Comparison of ENCODE assay signal across 25 mouse cellular contexts in genomic region chr5:132445213-132445954, GRCm38 (mm10).
A peak's percentile ranks its signal among the peaks of the same experiment; 100 is the strongest.
DNase-seq lines count a peak whose midpoint lies in the region; ATAC-seq lines count a peak whose summit lies in the region.
"Had no signal": no experiment of that assay in that cellular context is flagged by ENCODE, and none has a peak within 500 bp of the region (broad histone marks: within the 10 kb centered on the region; RNA-seq: fewer than 3 reads in every experiment).

No protein-coding gene starts in this region.

- no peak overlapping the region for H3K4me2 ChIP-seq in forebrain, embryonic 15.5 days (replicated peaks)
- no peak overlapping the region for H3K4me2 ChIP-seq in forebrain, embryonic 13.5 days
- no peak overlapping the region for H3K4me2 ChIP-seq in intestine, embryonic 16.5 days (ENCODE audit: low read depth, low read length)
- H3K4me2 ChIP-seq: heart, embryonic 12.5 days; heart, embryonic 15.5 days; hindbrain, embryonic 14.5 days had no signal

- no peak overlapping the region for H3K9ac ChIP-seq in forebrain, embryonic 15.5 days (replicated peaks)
- no peak overlapping the region for H3K9ac ChIP-seq in forebrain, embryonic 13.5 days
- H3K9ac ChIP-seq in intestine, embryonic 16.5 days (ENCODE audit: low read depth, low read length), result no peak overlapping the region
- H3K9ac ChIP-seq: heart, embryonic 12.5 days; heart, embryonic 15.5 days; hindbrain, embryonic 14.5 days had no signal

- no peaks in the 10 kb centered on the region for H3K9me3 ChIP-seq in forebrain, embryonic 15.5 days
- no peaks in the 10 kb centered on the region for H3K9me3 ChIP-seq in forebrain, embryonic 13.5 days (replicated peaks)
- no peaks in the 10 kb centered on the region for H3K9me3 ChIP-seq in intestine, embryonic 16.5 days (ENCODE audit: control insufficient read depth, low read length)
- H3K9me3 ChIP-seq: G1E; heart, embryonic 12.5 days; heart, embryonic 15.5 days had no signal

- H3K4me1 ChIP-seq in forebrain, embryonic 15.5 days, result peaks cover 57% of the 10 kb centered on the region
- H3K4me1 ChIP-seq in forebrain, embryonic 13.5 days, result peaks cover 59% of the 10 kb centered on the region
- no peaks in the 10 kb centered on the region for H3K4me1 ChIP-seq in intestine, embryonic 16.5 days (ENCODE audit: control insufficient read depth, insufficient read depth, low read length)
- H3K4me1 ChIP-seq: heart, embryonic 15.5 days had no signal

- no peak overlapping the region for H3K4me3 ChIP-seq in forebrain, embryonic 15.5 days
- no peak overlapping the region for H3K4me3 ChIP-seq in forebrain, embryonic 13.5 days
- no peak overlapping the region for H3K4me3 ChIP-seq in intestine, embryonic 16.5 days (ENCODE audit: low read length)
- H3K4me3 ChIP-seq: heart, embryonic 12.5 days; heart, embryonic 15.5 days had no signal

- peak overlapping the region; percentile 66 for H3K27ac ChIP-seq in forebrain, embryonic 15.5 days (replicated peaks)
- no peak overlapping the region for H3K27ac ChIP-seq in forebrain, embryonic 13.5 days
- no peak overlapping the region for H3K27ac ChIP-seq in intestine, embryonic 16.5 days (ENCODE audit: low read length)
- H3K27ac ChIP-seq: heart, embryonic 15.5 days; hindbrain, embryonic 14.5 days; hindbrain, postnatal 0 days had no signal

- no peaks in the 10 kb centered on the region for H3K36me3 ChIP-seq in forebrain, embryonic 15.5 days
- H3K36me3 ChIP-seq in forebrain, embryonic 13.5 days (ENCODE audit: poor library complexity, severe bottlenecking), result no peaks in the 10 kb centered on the region
- no peaks in the 10 kb centered on the region for H3K36me3 ChIP-seq in intestine, embryonic 16.5 days (ENCODE audit: control insufficient read depth, insufficient read depth, low read length)
- H3K36me3 ChIP-seq: G1E; heart, embryonic 12.5 days; heart, embryonic 15.5 days had no signal

- 65% methylated on average over 4 of the region's 4 CpGs for WGBS in forebrain, embryonic 15.5 days
- WGBS in forebrain, embryonic 13.5 days, result 80% methylated on average over 4 of the region's 4 CpGs
- 84% methylated on average over 4 of the region's 4 CpGs for WGBS in intestine, embryonic 16.5 days

- peak; percentile 11 for DNase-seq in layer of hippocampus, adult 11-12 months (ENCODE audit: low spot score)
- no peak for DNase-seq in layer of hippocampus, postnatal 10 days (ENCODE audit: low spot score in 2 of 2)
- peak; percentile 19 for DNase-seq in retina, postnatal 1 day
- DNase-seq in retina, embryonic 14.5 days (ENCODE audit: low spot score), result no peak
- DNase-seq: adrenal gland, postnatal 10 days; adrenal gland, postnatal 36 days; B cell, adult 2 months; cerebellum, adult 18-20 months; cerebellum, adult 9-10 months; gastrocnemius, postnatal 25 days; heart, adult 18-20 months; heart, postnatal 10 days; heart, postnatal 36 days had no signal

- no peaks in the 10 kb centered on the region for H3K27me3 ChIP-seq in forebrain, embryonic 15.5 days
- no peaks in the 10 kb centered on the region for H3K27me3 ChIP-seq in forebrain, embryonic 13.5 days
- no peaks in the 10 kb centered on the region for H3K27me3 ChIP-seq in intestine, embryonic 16.5 days (replicated peaks; ENCODE audit: control insufficient read depth, insufficient read depth, low read length)
- H3K27me3 ChIP-seq: CH12.LX; heart, embryonic 12.5 days; heart, embryonic 15.5 days; Patski had no signal

- ATAC-seq in forebrain, embryonic 15.5 days (replicated peaks), result 0 out of 2 replicates have a peak, but pooled peaks have one; percentile 32
- ATAC-seq in forebrain, embryonic 13.5 days, result no peak; the same call in 1 of the 2 replicates
- ATAC-seq in intestine, embryonic 16.5 days, result no peak
- ATAC-seq: hindbrain, postnatal 0 days; inflammation-experienced regulatory T-cells, adult 6 months; intestine, postnatal 0 days; Patski had no signal

Comparison
In these comparisons a context has a peak if more than half of its experiments do, and no peak if none do; other contexts are left out.
1. DNase-seq: peak in layer of hippocampus, adult 11-12 months (single experiment) and retina, postnatal 1 day (single experiment); none in layer of hippocampus, postnatal 10 days (0 of 2) and retina, embryonic 14.5 days (single experiment).